Mouse (Mus musculus) layer of hippocampus, adult 11-12 months (tissue): ENCODE measurements around the gene H2-DMb1.

Experiments
- DNase-seq: peaks from one replicate; pipeline ENCODE4 v3.0.0; 2022; ENCODE audit warnings: low spot score

Gene H2-DMb1

DNA sequence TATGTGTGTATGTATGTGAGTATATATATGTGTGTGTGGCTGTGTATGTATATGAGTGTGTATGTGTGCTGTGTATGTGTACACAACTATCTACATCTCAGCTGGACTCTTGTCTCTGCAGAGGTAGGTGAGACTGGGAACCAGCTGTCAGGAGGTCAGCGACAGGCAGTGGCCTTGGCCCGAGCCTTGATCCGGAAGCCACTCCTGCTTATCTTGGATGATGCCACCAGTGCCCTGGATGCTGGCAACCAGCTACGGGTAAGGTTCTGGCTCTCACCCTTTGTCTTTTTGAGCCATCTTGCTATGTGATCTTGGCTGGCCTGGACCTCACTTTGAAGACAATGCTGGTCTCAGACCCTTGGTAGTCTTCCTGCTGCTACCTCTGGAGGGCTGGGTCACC, 41.9 kb downstream of the H2-DMb1 start:
- DNase-seq, result no peak

- DNase-seq, result no peak
These were observed 43.6 kb downstream of the H2-DMb1 start for GRCm38 (mm10) chr17:34196491-34196890.

- DNase-seq, result peak; percentile 90
These were observed 44.3 kb downstream of the H2-DMb1 start, which contains the start of gene Psmb8 for GRCm38 (mm10) chr17:34196941-34197894. TSS of gene Psmb8 (plus strand) at chr17:34197721.

DNA sequence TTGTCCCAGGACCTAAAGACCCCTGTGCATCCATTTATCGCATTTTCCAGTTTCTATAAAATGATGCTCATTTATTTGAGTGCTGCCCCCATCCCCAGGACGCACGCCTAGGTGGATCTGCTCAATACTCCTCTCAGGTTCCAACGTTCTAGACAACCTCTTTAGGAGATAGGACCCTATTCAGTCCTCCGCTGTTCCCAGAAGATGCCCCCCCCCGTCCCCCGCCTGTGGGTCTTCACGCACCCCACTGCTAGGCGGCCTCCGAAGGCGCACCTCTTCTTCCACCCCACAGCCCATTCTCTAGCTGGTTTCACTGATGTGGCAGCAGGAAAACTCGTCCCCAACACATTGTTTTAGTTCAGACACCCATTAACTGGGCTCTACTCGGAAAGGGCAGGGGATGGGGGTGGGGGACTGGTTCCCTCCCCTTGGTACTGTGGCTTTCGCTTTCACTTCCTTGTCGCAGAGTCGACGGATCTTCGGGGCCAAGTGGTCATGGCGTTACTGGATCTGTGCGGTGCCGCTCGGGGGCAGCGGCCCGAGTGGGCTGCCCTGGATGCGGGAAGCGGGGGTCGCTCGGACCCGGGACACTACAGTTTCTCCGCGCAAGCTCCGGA, 45.1 kb downstream of the H2-DMb1 start:
- DNase-seq, result no peak

- no peak for DNase-seq
These were observed 45.6 kb downstream of the H2-DMb1 start for GRCm38 (mm10) chr17:34198521-34198912.

DNA sequence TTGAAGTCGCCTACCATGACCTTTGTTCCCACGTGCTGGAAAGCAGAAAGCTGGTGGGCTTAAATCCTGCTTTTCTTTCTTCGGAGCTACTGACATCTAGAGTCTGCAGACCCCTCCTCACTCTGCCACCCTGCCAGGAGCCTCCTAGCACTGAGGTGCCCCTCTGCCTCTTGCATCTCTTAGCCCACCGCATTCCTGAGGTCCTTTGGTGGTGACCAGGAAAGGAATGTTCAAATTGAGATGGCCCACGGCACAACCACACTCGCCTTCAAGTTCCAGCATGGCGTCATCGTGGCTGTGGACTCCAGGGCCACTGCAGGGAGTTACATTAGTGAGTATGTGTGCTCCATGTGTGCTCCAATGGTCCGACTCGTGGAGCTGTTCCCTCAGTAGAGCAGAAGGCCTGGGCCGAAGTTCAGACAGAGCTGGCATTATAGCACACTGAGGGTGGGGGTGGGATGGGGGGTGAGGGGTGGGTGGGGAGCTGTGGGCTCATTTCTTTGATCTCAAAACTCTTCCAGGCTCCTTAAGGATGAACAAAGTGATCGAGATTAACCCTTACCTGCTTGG, 46.3 kb downstream of the H2-DMb1 start:
- no peak for DNase-seq

DNA sequence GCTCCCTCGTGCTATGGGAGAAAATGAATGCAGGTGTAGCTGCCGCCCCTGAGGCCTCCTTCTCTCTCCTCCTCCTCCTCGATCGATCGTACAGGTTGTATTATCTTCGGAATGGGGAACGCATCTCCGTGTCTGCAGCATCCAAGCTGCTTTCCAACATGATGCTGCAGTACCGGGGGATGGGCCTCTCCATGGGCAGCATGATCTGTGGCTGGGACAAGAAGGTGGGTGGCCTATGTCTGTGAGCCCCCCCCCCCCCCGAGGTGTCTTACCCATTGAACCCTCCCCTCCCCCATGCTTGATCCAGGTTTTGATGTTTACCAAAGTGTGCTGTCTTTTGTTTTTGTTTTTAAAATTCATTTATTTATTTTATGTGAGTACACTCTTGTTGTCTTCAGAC, 47.2 kb downstream of the H2-DMb1 start:
- DNase-seq, result no peak

- DNase-seq, result no peak
These were observed 48.1 kb downstream of the H2-DMb1 start for GRCm38 (mm10) chr17:34200772-34201505.

DNA sequence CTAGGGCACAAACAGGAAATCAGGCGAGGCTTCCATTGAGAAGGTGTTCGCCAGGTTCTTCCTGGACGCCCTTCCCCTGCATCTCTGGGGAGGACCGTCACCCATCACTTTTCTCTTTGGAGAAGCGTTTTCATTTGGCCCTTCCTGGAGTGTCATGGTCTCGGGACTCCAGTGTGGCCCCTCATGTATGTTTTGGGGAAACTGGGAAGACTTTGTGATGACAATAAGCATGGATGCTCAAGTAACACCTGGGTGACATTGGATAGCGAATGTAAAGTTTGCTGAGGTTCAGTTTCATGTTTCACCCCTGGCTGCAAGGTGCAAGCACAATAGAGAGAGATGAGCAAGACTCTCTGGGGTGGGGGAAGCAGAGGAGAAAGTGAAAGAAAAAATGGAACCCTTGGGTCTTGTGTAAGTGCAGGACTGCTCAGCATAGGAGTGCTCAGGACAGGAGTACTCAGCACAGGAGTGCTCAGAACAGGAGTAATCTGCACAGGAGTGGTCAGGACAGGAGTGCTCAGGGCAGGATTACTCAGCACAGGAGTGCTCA, 48.7 kb downstream of the H2-DMb1 start:
- DNase-seq, result no peak

DNA sequence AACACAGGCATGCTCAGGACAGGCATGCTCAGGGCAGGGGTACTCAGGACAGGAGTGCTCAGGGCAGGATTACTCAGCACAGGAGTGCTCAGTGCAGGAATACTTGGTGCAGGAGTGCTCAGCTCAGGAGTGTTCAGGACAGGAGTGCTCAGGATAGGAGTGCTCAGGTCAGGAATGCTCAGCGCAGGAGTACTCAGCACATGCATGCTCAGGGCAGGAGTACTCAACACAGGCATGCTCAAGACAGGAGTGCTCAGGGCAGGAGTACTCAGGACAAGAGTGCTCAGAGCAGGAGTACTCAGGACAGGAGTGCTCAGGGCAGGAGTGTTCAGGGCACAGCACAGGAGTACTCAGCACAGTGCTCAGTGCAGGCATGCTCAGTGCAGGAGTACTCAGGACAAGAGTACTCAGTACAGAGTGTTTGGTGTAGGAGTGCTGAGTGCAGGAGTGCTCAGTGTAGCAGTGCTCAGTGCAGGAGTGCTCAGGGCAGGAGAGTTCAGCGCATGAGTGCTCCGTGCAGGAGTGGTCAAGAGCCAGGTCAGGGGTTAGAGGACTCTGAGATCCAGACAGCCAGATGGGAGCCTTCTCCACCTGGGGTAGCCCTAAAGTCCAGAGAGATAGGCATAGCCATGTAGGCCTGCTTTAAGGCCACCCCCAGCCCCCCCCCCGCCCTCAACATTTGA, 50.0 kb downstream of the H2-DMb1 start:
- DNase-seq, result no peak

GRCm38 (mm10) chr17:34203444-34203843, 50.6 kb downstream of the H2-DMb1 start, which contains the start of gene Tap2:
TSS of gene Tap2 (plus strand) at chr17:34203527.
- DNase-seq, result no peak

- peak; percentile 89 for DNase-seq
These were observed 51.6 kb downstream of the H2-DMb1 start for GRCm38 (mm10) chr17:34204303-34205010.

DNA sequence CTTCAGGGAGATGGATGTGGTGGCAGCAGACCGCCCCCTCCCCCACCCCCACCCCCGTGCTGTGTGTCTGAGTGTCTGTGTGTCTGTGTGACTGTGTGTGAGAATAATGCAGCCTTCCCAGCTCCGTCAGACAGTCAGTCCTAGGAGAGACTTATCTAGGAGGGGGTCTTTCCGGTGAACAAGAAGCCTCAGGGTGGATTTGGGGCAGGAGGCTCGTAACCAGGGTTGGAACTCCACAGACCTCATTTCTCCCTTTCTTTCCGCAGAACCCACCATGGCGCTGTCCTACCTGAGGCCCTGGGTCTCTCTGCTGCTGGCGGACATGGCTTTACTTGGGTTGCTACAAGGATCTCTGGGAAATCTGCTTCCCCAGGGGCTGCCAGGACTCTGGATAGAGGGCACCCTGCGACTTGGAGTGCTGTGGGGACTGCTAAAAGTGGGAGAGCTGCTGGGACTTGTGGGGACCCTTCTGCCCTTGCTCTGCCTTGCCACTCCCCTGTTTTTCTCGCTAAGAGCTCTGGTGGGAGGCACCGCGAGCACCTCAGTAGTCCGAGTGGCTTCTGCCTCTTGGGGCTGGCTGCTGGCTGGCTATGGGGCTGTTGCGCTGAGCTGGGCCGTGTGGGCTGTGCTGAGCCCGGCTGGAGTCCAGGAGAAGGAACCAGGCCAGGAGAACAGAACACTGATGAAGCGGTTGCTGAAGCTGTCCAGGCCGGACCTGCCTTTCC, 52.3 kb downstream of the H2-DMb1 start:
- DNase-seq, result no peak

- no peak for DNase-seq
These were observed 52.9 kb downstream of the H2-DMb1 start for GRCm38 (mm10) chr17:34205746-34206176.

DNA sequence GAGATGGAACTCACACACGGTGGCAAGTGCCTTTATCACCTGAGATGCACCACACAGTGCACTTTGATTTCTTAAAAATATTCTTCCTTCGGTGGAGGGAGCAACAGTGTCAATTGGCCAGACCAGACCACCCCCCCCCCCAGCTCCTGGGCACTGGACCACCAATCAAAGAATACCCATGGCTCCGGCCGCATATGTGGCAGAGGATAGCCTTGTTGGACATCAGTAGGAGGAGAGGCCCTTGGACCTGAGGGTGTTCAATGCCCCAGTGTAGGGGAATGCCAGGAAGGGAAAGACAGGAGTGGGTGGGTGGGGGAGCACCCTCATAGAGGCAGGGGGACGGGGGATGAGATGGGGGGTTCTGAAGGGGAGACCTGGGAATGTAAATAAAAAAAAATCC, 53.9 kb downstream of the H2-DMb1 start:
- no peak for DNase-seq

DNA sequence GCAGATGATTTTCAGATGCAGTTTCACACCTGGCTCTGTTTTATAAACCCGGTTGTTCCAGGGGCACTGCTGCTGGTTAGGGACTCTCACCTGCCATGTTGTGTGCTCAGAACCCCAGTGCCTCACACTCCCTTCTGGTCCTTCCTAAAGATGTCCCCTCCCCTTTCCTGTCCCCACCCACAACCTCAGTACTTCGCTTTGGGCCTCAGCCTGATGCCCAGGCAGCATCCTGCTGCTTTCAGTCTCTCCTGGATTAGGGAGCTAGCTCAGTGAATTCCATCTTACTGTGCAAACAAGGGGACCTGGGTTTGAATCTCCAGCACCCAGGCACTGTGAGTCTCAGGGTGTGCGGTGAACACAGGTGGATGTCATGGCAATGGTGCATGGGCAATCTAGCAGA, 54.6 kb downstream of the H2-DMb1 start:
- no peak for DNase-seq

DNA sequence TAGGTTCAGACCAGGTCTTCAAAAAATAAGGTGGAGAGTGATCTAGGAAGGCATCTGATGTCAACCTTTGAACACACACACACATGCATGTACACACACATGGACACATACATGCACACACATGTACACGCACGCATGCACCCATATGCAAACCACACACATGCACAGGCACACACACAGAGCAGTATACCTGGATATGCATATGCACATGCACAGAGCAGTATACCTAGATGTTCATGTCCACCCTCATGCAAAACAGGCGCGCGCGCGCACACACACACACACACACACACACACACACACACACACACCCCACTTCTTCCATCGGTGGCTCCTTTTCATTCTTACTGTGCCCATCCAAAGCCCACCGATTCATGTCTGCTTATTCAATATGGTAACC, 55.0 kb downstream of the H2-DMb1 start:
- no peak for DNase-seq

DNA sequence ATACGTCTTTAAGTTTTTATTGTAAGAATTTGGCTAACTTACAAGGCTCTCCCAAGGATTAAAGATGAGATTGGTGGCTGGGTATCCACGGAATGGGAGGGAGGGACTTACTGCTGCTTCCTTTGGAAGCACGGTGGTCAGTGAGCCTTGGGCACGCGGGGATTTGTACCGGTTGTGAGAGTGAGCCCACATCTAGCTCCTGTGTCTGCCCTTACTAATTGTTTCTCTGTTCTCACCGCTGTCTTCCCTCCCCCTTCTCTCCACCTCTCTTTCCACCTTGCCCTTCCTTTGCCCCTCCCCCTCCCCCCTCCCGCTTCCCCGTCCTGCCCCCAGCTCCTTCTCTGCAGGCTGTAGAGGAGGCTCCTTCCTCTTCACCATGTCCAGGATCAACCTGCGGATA, 55.5 kb downstream of the H2-DMb1 start:
- DNase-seq, result no peak

GRCm38 (mm10) chr17:34209680-34210079, 56.8 kb downstream of the H2-DMb1 start:
- DNase-seq, result no peak
